Mouse (Mus musculus) embryonic facial prominence, embryonic 11.5 days (tissue): ENCODE data around the gene Pax5. TPM values are rescaled to one million over a fixed set of nuclear protein-coding genes. Genes with fewer than 3 reads are reported as not detected.

Source experiments
- microRNA-seq: library from miRNA; unstranded; fragments of <30 nt; microRNA quantifications from one replicate; pipeline ENCODE4, GENCODE M21; 2016; ENCODE audit warnings: borderline number of aligned reads
- polyA plus RNA-seq: library from polyadenylated mRNA; unstranded; fragments of >200 nt; fragmentation: Nextera tagmentation; extraction: Ambion mirVana; gene quantifications from 2 replicates; pipeline ENCODE4 v1.2.1, GENCODE M21; 2014

Pax5 gene
- polyA plus RNA-seq, 1 experiment from 2014 or later: 0.72 TPM

Small RNA genes lying within 50 kb of the gene (microRNA-seq; reads per million reads assigned to microRNA genes)
- gene Mir5120: not detected

Other genes with a start within 250 kb of the Pax5 start
- 16.3 and 19.0 TPM in 2 replicates for gene Zcchc7, start 45.4 kb upstream of the Pax5 start, polyA plus RNA-seq